Mouse (Mus musculus): ENCODE results near the gene Gm12216. TPM values are rescaled to one million over a fixed set of nuclear protein-coding genes. Genes with fewer than 3 reads are reported as not detected.

The Gm12216 gene
- polyA plus RNA-seq, 1 experiment from 2014 or later: 1.5 TPM

- Histone ChIP-seq H3K4me2 (ENCODE audit: low read depth, low read length) (peak overlapping the region; percentile 79), H3K27ac (ENCODE audit: low read depth) (no peak overlapping the region), H3K36me3 (replicated peaks; ENCODE audit: insufficient read depth, low read length) (peaks cover 46% of the 10 kb centered on the region), H3K9me3 (ENCODE audit: low read length) (no peaks in the 10 kb centered on the region), H3K4me1 (ENCODE audit: insufficient read depth) (peaks cover 26% of the 10 kb centered on the region), H3K27me3 (ENCODE audit: insufficient read depth, low read length) (no peaks in the 10 kb centered on the region), H3K9ac (replicated peaks) (no peak overlapping the region), H3K4me3 (ENCODE audit: low read depth, low read length) (no peak overlapping the region)
- 47% methylated on average over 9 of the region's 9 CpGs for WGBS (ENCODE audit: insufficient replicate concordance)
- ATAC-seq (no peak), DNase-seq (no peak)
- no peak for TF ChIP-seq CTCF (IDR thresholded peaks at IDR 0.05; ENCODE audit: low read depth)
- no peak for TF ChIP-seq EP300 (IDR thresholded peaks at IDR 0.05; ENCODE audit: low read depth)
Observed at GRCm38 (mm10) chr11:53772536-53772935, 86.5 kb downstream of the Gm12216 start.

- peak overlapping the region; percentile 80 for H3K4me3 ChIP-seq (ENCODE audit: low read depth, low read length)
- H3K9ac ChIP-seq (replicated peaks): peak overlapping the region; percentile 88
- DNase-seq (no peak), ATAC-seq (no peak)
- H3K9me3 ChIP-seq (ENCODE audit: low read length): no peaks in the 10 kb centered on the region
- peak overlapping the region; percentile 97 for H3K27ac ChIP-seq (ENCODE audit: low read depth)
- 53% methylated on average over 11 of the region's 11 CpGs for WGBS (ENCODE audit: insufficient replicate concordance)
- H3K36me3 ChIP-seq (replicated peaks; ENCODE audit: insufficient read depth, low read length): peaks cover 38% of the 10 kb centered on the region
- H3K4me1 ChIP-seq (ENCODE audit: insufficient read depth): peaks cover 24% of the 10 kb centered on the region
- H3K27me3 ChIP-seq (ENCODE audit: insufficient read depth, low read length): no peaks in the 10 kb centered on the region
- peak overlapping the region; percentile 79 for H3K4me2 ChIP-seq (ENCODE audit: low read depth, low read length)
- TF ChIP-seq EP300 (IDR thresholded peaks at IDR 0.05; ENCODE audit: low read depth) (no peak), CTCF (IDR thresholded peaks at IDR 0.05; ENCODE audit: low read depth) (no peak)
Observed at GRCm38 (mm10) chr11:53771001-53771744, 87.9 kb downstream of the Gm12216 start.

- peaks cover 24% of the 10 kb centered on the region for H3K4me1 ChIP-seq (ENCODE audit: insufficient read depth)
- H3K4me2 ChIP-seq (ENCODE audit: low read depth, low read length): peak overlapping the region; percentile 79
- no peaks in the 10 kb centered on the region for H3K9me3 ChIP-seq (ENCODE audit: low read length)
- H3K4me3 ChIP-seq (ENCODE audit: low read depth, low read length): peak overlapping the region; percentile 80
- peak; percentile 81 for DNase-seq
- peaks cover 29% of the 10 kb centered on the region for H3K36me3 ChIP-seq (replicated peaks; ENCODE audit: insufficient read depth, low read length)
- peak; percentile 80 for ATAC-seq
- WGBS (ENCODE audit: insufficient replicate concordance): under 1% methylated on average over 59 of the region's 75 CpGs
- peak overlapping the region; percentile 88 for H3K9ac ChIP-seq (replicated peaks)
- H3K27me3 ChIP-seq (ENCODE audit: insufficient read depth, low read length): no peaks in the 10 kb centered on the region
- TF ChIP-seq EP300 (IDR thresholded peaks at IDR 0.05; ENCODE audit: low read depth): no peak
- TF ChIP-seq CTCF (IDR thresholded peaks at IDR 0.05; ENCODE audit: low read depth): peak; percentile 15; the same call in 1 of the 2 replicates
- peak overlapping the region; percentile 97 for H3K27ac ChIP-seq (ENCODE audit: low read depth)
Observed at GRCm38 (mm10) chr11:53770125-53770791, 88.8 kb downstream of the Gm12216 start.

GRCm38 (mm10) chr11:53769760-53770124 lies 89.3 kb downstream of the Gm12216 start, which contains the start of gene Irf1:
Gene Irf1, plus strand, starts transcription at chr11:53770014.
- Histone ChIP-seq H3K4me3 (ENCODE audit: low read depth, low read length) (peak within 1 kb of the TSS; percentile 80), H3K27ac (ENCODE audit: low read depth) (peak within 1 kb of the TSS; percentile 97), H3K9ac (replicated peaks) (peak within 1 kb of the TSS; percentile 88), H3K4me1 (ENCODE audit: insufficient read depth) (peaks cover 25% of the 10 kb centered on the region), H3K4me2 (ENCODE audit: low read depth, low read length) (peak within 1 kb of the TSS; percentile 79), H3K9me3 (ENCODE audit: low read length) (no peaks in the 10 kb centered on the region), H3K27me3 (ENCODE audit: insufficient read depth, low read length) (no peaks in the 10 kb centered on the region), H3K36me3 (replicated peaks; ENCODE audit: insufficient read depth, low read length) (peaks cover 24% of the 10 kb centered on the region)
- under 1% methylated on average over 39 of the region's 40 CpGs for WGBS (ENCODE audit: insufficient replicate concordance)
- ATAC-seq (peak; percentile 89), DNase-seq (peak; percentile 93)
- TF ChIP-seq EP300 (IDR thresholded peaks at IDR 0.05; ENCODE audit: low read depth) (no peak), CTCF (IDR thresholded peaks at IDR 0.05; ENCODE audit: low read depth) (no peak)

GRCm38 (mm10) chr11:53769185-53769576 lies 89.9 kb downstream of the Gm12216 start:
- ATAC-seq (no peak), DNase-seq (no peak)
- H3K27me3 ChIP-seq (ENCODE audit: insufficient read depth, low read length): no peaks in the 10 kb centered on the region
- peak overlapping the region; percentile 97 for H3K27ac ChIP-seq (ENCODE audit: low read depth)
- WGBS (ENCODE audit: insufficient replicate concordance): 51% methylated on average over 12 of the region's 12 CpGs
- peak overlapping the region; percentile 79 for H3K4me2 ChIP-seq (ENCODE audit: low read depth, low read length)
- no peak for TF ChIP-seq CTCF (IDR thresholded peaks at IDR 0.05; ENCODE audit: low read depth)
- no peak for TF ChIP-seq EP300 (IDR thresholded peaks at IDR 0.05; ENCODE audit: low read depth)
- H3K4me3 ChIP-seq (ENCODE audit: low read depth, low read length): peak overlapping the region; percentile 80
- H3K9ac ChIP-seq (replicated peaks): peak overlapping the region; percentile 64
- peaks cover 31% of the 10 kb centered on the region for H3K4me1 ChIP-seq (ENCODE audit: insufficient read depth)
- H3K9me3 ChIP-seq (ENCODE audit: low read length): no peaks in the 10 kb centered on the region
- peaks cover 18% of the 10 kb centered on the region for H3K36me3 ChIP-seq (replicated peaks; ENCODE audit: insufficient read depth, low read length)
